Mouse (Mus musculus) urinary bladder, postnatal 10 days (tissue): ENCODE results near the gene Dr1.
A peak's percentile ranks its signal among the peaks of the same experiment; 100 is the strongest.
"Not testable (repeated sequence)": the region's sequence is repeated elsewhere in the genome, so short reads cannot be mapped to it uniquely, and the experiment has no call there.

ENCODE experiments used
- DNase-seq: peaks from one replicate; pipeline ENCODE4 v3.0.0; 2022; ENCODE audit warnings: low spot score

Dr1 gene

GRCm38 (mm10) chr5:108268127-108269062 lies at the start of gene Dr1:
TSS of gene Dr1 (plus strand) at chr5:108268897.
- peak; percentile 31 for DNase-seq

- no peak for DNase-seq
Measured at GRCm38 (mm10) chr5:108224077-108224476, 44.6 kb upstream of the Dr1 start.

GRCm38 (mm10) chr5:108226159-108226558 lies 42.5 kb upstream of the Dr1 start:
- no peak for DNase-seq

- DNase-seq: no peak
Measured at GRCm38 (mm10) chr5:108246314-108246765, 22.4 kb upstream of the Dr1 start.

- DNase-seq: no peak
Measured at GRCm38 (mm10) chr5:108250033-108250432, 18.7 kb upstream of the Dr1 start.

GRCm38 (mm10) chr5:108255259-108255658 lies 13.4 kb upstream of the Dr1 start:
- DNase-seq: no peak

GRCm38 (mm10) chr5:108262722-108263121 lies 6.0 kb upstream of the Dr1 start:
- no peak for DNase-seq

- DNase-seq: not testable (repeated sequence)
Measured at GRCm38 (mm10) chr5:108263785-108264184, 4.9 kb upstream of the Dr1 start.

- DNase-seq: no peak
Measured at GRCm38 (mm10) chr5:108266990-108267389, 1.7 kb upstream of the Dr1 start.

GRCm38 (mm10) chr5:108269063-108269810 lies 540 bp downstream of the Dr1 start:
- no peak for DNase-seq

- DNase-seq: no peak
Measured at GRCm38 (mm10) chr5:108269811-108270151, 1.1 kb downstream of the Dr1 start.

GRCm38 (mm10) chr5:108270415-108270814 lies 1.7 kb downstream of the Dr1 start:
- DNase-seq: no peak

GRCm38 (mm10) chr5:108271345-108271744 lies 2.6 kb downstream of the Dr1 start:
- not testable (repeated sequence) for DNase-seq

- DNase-seq: no peak
Measured at GRCm38 (mm10) chr5:108286957-108287356, 18.3 kb downstream of the Dr1 start.

- DNase-seq: no peak
Measured at GRCm38 (mm10) chr5:108301567-108301966, 32.9 kb downstream of the Dr1 start.

GRCm38 (mm10) chr5:108312224-108313064 lies 43.7 kb downstream of the Dr1 start, which contains the start of gene Pigg:
TSS of gene Pigg (plus strand) at chr5:108312609.
- peak; percentile 76 for DNase-seq

GRCm38 (mm10) chr5:108313065-108313860 lies 44.6 kb downstream of the Dr1 start:
- DNase-seq: no peak
